Mouse (Mus musculus): ENCODE results near the gene D230025D16Rik.
"Not testable (repeated sequence)": the region's sequence is repeated elsewhere in the genome, so short reads cannot be mapped to it uniquely, and the experiment has no call there.

DNA sequence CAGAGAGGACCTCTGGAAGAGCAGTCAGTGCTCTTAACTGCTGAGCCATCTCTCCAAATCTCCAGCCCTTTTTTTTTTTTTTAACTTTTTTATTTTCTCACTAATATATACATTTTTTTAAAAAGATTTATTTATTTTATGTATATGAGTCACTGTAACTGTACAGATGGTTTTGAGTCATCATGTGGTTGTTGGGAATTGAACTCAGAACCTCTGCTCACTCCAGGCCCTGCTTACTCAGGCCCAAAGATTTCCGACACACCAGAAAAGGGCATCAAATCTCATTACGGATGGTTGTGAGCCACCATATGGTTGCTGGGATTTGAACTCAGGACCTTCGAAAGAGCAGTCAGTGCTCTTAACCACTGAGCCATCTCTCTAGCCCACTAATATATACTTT lies 49.7 kb upstream of the D230025D16Rik start:
- TF ChIP-seq MAFK (IDR thresholded peaks at IDR 0.05; ENCODE audit: insufficient read depth, low read depth, low read length); ZNF384 (IDR thresholded peaks at IDR 0.05; ENCODE audit: low read depth, low read length); CHD2 (IDR thresholded peaks at IDR 0.05; ENCODE audit: low read depth, low read length): not testable (repeated sequence)

Data from ES-E14 (cell line).